Mouse (Mus musculus) granulocyte monocyte progenitor cell, adult 5-6 weeks (primary cell): ENCODE results near the gene Arhgef12. TPM values are rescaled to one million over a fixed set of nuclear protein-coding genes. Genes with fewer than 3 reads are reported as not detected.

Experiments used
- ATAC-seq: replicated peaks from 2 replicates; pipeline ENCODE4 v1.8.0; 2016; ENCODE audit warnings: mild to moderate bottlenecking, moderate TSS enrichment, inconsistent platforms; ENCODE audit not compliant: poor library complexity, severe bottlenecking
- total RNA-seq, 2 experiments: library from RNA; stranded (forward) in 1 of 2; stranded (reverse) in 1 of 2; fragments of 200-712, 200-1000 nt in 1 of 2; fragments of >200 nt in 1 of 2; fragmentation: Nextera tagmentation in 1 of 2; gene quantifications; 2 replicates each; pipeline ENCODE4 v1.2.3; 2014 to 2017

Gene Arhgef12
- total RNA-seq, 2 experiments from 2014 or later, result 0.06 to 0.62 TPM

- peak; percentile 34; the same call in 1 of the 2 replicates for ATAC-seq
Observed at GRCm38 (mm10) chr9:42943781-42944535, 163.1 kb downstream of the Arhgef12 start, which contains the start of gene Grik4. Grik4 (minus strand) TSS chr9:42944493.

GRCm38 (mm10) chr9:42943057-42943529, 163.9 kb downstream of the Arhgef12 start:
- ATAC-seq, result 0 out of 2 replicates have a peak, but pooled peaks have one; percentile 30

- no peak for ATAC-seq
Observed at GRCm38 (mm10) chr9:42942148-42942547, 164.9 kb downstream of the Arhgef12 start.

- ATAC-seq, result no peak
Observed at GRCm38 (mm10) chr9:42932146-42932545, 174.9 kb downstream of the Arhgef12 start.

GRCm38 (mm10) chr9:42927498-42927897, 179.5 kb downstream of the Arhgef12 start:
- no peak for ATAC-seq

- ATAC-seq, result no peak
Observed at GRCm38 (mm10) chr9:42926564-42926963, 180.5 kb downstream of the Arhgef12 start.

- ATAC-seq, result no peak
Observed at GRCm38 (mm10) chr9:42921830-42922229, 185.2 kb downstream of the Arhgef12 start.

- no peak for ATAC-seq
Observed at GRCm38 (mm10) chr9:42920190-42920589, 186.8 kb downstream of the Arhgef12 start.

GRCm38 (mm10) chr9:42917911-42918310, 189.1 kb downstream of the Arhgef12 start:
- no peak for ATAC-seq

Other genes starting within 250 kb of the Arhgef12 start
- not detected in 2 replicates for gene Grik4, start 162.7 kb downstream of the Arhgef12 start, total RNA-seq (2014; fragmentation: Nextera tagmentation)
- 0.72 TPM in 1 of 2 replicates, not detected in the other for gene Grik4, start 162.7 kb downstream of the Arhgef12 start, total RNA-seq (2017)
- gene Tmem136, start 9.3 kb upstream of the Arhgef12 start, total RNA-seq (2014; fragmentation: Nextera tagmentation), result not detected in 2 replicates
- gene Tmem136, start 9.3 kb upstream of the Arhgef12 start, total RNA-seq (2017), result not detected in 2 replicates
- gene Pou2f3, start 103.1 kb upstream of the Arhgef12 start, total RNA-seq (2014; fragmentation: Nextera tagmentation), result not detected in 2 replicates
- gene Pou2f3, start 103.1 kb upstream of the Arhgef12 start, total RNA-seq (2017), result not detected in 2 replicates
- gene Oaf, start 132.7 kb upstream of the Arhgef12 start, total RNA-seq (2014; fragmentation: Nextera tagmentation), result 11.1 and 14.2 TPM in 2 replicates
- gene Oaf, start 132.7 kb upstream of the Arhgef12 start, total RNA-seq (2017), result 7.1 and 11.6 TPM in 2 replicates
- not detected in 2 replicates for gene Trim29, start 203.6 kb upstream of the Arhgef12 start, total RNA-seq (2014; fragmentation: Nextera tagmentation)
- not detected in 2 replicates for gene Trim29, start 203.6 kb upstream of the Arhgef12 start, total RNA-seq (2017)